Mouse (Mus musculus): ENCODE results near the gene Cd3e. TPM values are rescaled to one million over a fixed set of nuclear protein-coding genes. Genes with fewer than 3 reads are reported as not detected.

The Cd3e gene
- 0.15 and 0.19 TPM in 2 replicates for polyA plus RNA-seq (2015; fragmentation: Nextera tagmentation; extraction: Ambion mirVana)

DNA sequence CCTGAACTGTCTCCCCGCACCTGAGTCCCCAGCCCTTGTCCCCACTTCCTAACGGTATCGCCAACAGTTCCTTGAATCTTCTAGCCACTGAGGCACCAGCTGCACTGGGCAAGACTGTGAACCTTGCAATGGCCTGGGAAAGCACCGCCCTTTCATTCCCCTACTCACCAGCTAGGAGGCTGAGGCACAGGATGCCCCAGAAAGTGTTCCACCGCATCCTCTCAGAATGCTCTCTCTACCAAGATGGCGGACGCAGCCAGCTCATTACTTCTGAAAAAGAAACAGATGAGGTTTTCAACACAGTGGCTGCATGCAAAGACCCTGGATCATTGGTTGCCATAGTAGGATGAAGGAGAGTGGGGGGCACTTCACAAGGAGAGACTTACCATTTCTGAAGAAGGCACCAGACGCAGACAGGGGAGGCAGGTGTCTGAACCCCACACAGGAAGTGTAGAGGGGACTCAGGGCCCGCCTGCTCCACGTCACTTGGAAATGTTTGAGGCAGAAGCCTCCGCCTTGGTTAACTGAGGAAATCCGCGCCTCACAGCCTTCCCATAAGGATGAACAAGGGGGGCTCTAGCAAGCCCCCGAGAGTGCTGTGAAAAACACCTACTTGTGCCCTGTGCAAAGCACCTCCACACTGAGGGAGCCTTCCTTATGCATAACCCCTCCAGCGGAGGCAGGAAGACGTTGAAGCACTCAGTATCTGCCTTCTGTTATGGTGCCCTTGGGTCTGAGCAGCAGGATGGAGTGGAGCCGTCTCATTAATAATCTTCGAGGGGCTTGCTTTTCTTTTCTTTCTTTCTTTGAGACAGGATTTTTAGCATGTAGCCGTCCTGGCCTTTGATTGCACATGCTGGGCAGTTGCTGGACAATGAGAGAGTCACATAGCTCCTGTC is at the start of gene Cd3e:
Gene Cd3e (minus strand): TSS at position 448 of the 899 bp plus-strand sequence.
- 85% methylated on average over 19 of the region's 19 CpGs for WGBS

DNA sequence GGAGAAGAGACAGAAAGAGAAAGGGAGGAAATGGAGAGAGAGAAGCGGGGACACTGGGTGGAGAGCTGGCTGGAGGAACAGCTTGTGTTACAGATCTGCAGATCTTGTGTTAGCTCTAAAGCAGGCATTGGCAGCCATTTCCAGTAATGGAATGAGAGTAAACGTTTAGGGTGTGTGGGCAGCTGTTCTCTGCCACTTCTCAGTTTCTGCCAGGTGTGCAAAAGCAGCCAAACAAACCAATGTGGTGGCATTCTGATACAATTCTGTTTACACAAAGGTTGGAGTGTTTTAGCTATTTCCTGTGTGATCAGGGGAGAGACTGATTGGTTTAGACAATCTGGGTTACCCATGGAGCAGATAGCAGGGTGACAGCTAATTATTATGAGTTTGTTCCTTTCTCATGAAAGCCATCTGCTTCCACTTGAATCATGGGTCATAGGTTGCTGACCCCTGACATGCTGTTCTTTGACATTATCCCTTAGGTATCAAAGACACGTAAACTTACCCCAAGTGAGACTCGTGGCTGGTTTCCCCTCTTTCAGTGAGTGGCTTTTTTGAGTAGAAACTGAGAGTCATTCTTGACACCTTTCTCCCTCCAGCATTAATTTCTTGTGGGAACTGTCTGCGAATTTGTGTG is 49.0 kb upstream of the Cd3e start:
- H3K4me1 ChIP-seq (ENCODE audit: control insufficient read depth, insufficient read depth, low read depth, low read length): peaks cover 2% of the 10 kb centered on the region; the same call in 1 of the 2 replicates
- H3K27me3 ChIP-seq (replicated peaks; ENCODE audit: control insufficient read depth, insufficient read depth, low read length): peaks cover 12% of the 10 kb centered on the region
- no peak overlapping the region for H3K4me2 ChIP-seq (ENCODE audit: low read length)
- H3K27ac ChIP-seq (ENCODE audit: low read depth, low read length): no peak overlapping the region
- no peak overlapping the region for H3K9ac ChIP-seq (ENCODE audit: low read depth, low read length)
- WGBS: 61% methylated on average over 5 of the region's 5 CpGs
- no peak for ATAC-seq
- no peaks in the 10 kb centered on the region for H3K36me3 ChIP-seq (ENCODE audit: control insufficient read depth, insufficient read depth, low read length)
- H3K4me3 ChIP-seq (ENCODE audit: low read length): no peak overlapping the region
- no peaks in the 10 kb centered on the region for H3K9me3 ChIP-seq (ENCODE audit: control insufficient read depth, low read length)

More for the DNA sequence above, at the start of gene Cd3e:
- Histone ChIP-seq H3K9ac (ENCODE audit: low read depth, low read length) (no peak within 1 kb of the TSS), H3K4me1 (ENCODE audit: control insufficient read depth, insufficient read depth, low read depth, low read length) (no peaks in the 10 kb centered on the region), H3K36me3 (ENCODE audit: control insufficient read depth, insufficient read depth, low read length) (no peaks in the 10 kb centered on the region), H3K27ac (ENCODE audit: low read depth, low read length) (no peak within 1 kb of the TSS), H3K9me3 (ENCODE audit: control insufficient read depth, low read length) (no peaks in the 10 kb centered on the region), H3K4me2 (ENCODE audit: low read length) (no peak within 1 kb of the TSS), H3K4me3 (ENCODE audit: low read length) (no peak within 1 kb of the TSS), H3K27me3 (replicated peaks; ENCODE audit: control insufficient read depth, insufficient read depth, low read length) (no peaks in the 10 kb centered on the region)
- no peak for ATAC-seq

DNA sequence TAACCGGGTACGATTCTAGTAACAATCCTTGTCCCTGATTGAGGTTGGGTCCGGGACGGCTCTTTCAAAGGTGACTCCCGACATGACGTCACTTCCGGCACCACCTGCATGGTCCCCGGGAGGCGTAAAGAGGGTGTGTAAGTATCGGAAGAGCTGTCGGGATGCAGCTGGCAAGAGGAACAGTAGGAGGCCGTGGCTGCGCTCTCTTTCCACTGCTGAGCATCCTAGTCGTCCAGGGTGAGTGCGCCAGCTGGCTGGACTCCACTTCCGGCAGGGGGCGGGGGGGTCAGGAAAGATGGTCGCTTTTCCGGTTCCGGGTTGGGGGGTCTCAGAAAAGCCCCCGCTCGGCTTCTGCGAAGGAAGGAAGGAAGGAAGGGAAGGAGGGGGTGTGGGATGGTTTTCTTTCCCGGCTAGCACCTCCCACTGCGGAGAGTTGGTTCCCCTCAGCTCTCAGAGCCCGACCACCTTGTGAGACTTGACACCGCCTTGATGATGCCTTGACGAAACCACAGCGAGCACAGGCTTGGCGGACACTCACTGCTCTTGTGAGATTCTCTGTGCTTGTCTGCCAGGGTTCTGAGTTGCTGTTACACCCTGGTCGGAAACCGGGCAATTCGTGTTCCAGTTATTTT is 45.8 kb upstream of the Cd3e start, which contains the start of gene Mpzl3:
Gene Mpzl3 (plus strand): TSS at position 105 of the 632 bp plus-strand sequence.
- H3K9me3 ChIP-seq (ENCODE audit: control insufficient read depth, low read length): no peaks in the 10 kb centered on the region
- H3K4me1 ChIP-seq (ENCODE audit: control insufficient read depth, insufficient read depth, low read depth, low read length): peaks cover 2% of the 10 kb centered on the region; the same call in 1 of the 2 replicates
- H3K4me3 ChIP-seq (ENCODE audit: low read length): peak within 1 kb of the TSS; percentile 78
- under 1% methylated on average over 31 of the region's 33 CpGs for WGBS
- peak within 1 kb of the TSS; percentile 61 for H3K4me2 ChIP-seq (ENCODE audit: low read length)
- peak within 1 kb of the TSS; percentile 99 for H3K27ac ChIP-seq (ENCODE audit: low read depth, low read length)
- ATAC-seq: peak; percentile 99
- peaks cover 25% of the 10 kb centered on the region for H3K27me3 ChIP-seq (replicated peaks; ENCODE audit: control insufficient read depth, insufficient read depth, low read length)
- peak within 1 kb of the TSS; percentile 73 for H3K9ac ChIP-seq (ENCODE audit: low read depth, low read length)
- H3K36me3 ChIP-seq (ENCODE audit: control insufficient read depth, insufficient read depth, low read length): no peaks in the 10 kb centered on the region

DNA sequence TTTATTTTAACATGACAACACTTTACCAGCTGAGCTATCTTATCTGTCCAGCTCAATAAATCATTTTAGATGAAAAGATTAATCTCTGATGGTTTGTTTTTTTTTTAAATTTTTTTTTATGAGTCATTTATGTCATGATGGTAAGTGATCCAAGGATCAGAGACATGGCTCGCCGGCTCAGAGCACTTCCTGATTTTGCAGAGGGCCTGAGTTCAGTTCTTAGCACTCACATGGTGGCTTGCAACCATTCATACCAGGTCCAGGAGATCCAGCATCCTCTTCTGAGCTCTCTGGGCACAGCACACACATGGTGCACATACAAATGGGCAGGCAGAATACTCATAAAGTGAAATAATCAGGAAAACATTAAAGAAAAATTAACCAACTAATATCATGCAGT is 40.9 kb upstream of the Cd3e start:
- no peak for ATAC-seq
- Histone ChIP-seq H3K4me1 (ENCODE audit: control insufficient read depth, insufficient read depth, low read depth, low read length) (peaks cover 2% of the 10 kb centered on the region; the same call in 1 of the 2 replicates), H3K9me3 (ENCODE audit: control insufficient read depth, low read length) (no peaks in the 10 kb centered on the region), H3K9ac (ENCODE audit: low read depth, low read length) (no peak overlapping the region), H3K27me3 (replicated peaks; ENCODE audit: control insufficient read depth, insufficient read depth, low read length) (peaks cover 15% of the 10 kb centered on the region), H3K36me3 (ENCODE audit: control insufficient read depth, insufficient read depth, low read length) (no peaks in the 10 kb centered on the region), H3K4me2 (ENCODE audit: low read length) (no peak overlapping the region), H3K4me3 (ENCODE audit: low read length) (no peak overlapping the region), H3K27ac (ENCODE audit: low read depth, low read length) (no peak overlapping the region)
- 84% methylated on average over 2 of the region's 2 CpGs for WGBS

DNA sequence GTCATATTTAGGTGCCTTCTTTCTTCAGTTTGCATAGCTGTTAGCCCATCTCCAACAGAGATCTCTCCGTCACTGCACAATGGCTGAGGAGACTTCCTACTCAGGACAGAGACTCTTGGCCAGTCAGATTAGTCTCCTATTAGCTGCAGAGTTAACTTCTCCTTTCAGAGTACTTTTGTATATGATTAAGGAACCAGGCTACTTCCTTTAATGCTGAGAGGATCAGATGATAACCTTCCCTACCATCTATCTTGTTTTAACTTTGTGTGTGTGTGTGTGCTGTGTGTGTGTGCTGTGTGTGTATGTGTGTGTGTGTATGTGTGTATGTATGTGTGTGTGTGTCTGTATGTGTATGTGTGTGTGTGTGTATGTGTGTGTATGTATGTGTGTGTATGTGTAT is 40.3 kb upstream of the Cd3e start:
- no peaks in the 10 kb centered on the region for H3K9me3 ChIP-seq (ENCODE audit: control insufficient read depth, low read length)
- no peak overlapping the region for H3K9ac ChIP-seq (ENCODE audit: low read depth, low read length)
- WGBS: 90% methylated on average over 1 of the region's 1 CpGs
- no peak overlapping the region for H3K27ac ChIP-seq (ENCODE audit: low read depth, low read length)
- H3K4me1 ChIP-seq (ENCODE audit: control insufficient read depth, insufficient read depth, low read depth, low read length): peaks cover 2% of the 10 kb centered on the region; the same call in 1 of the 2 replicates
- no peak overlapping the region for H3K4me3 ChIP-seq (ENCODE audit: low read length)
- no peaks in the 10 kb centered on the region for H3K36me3 ChIP-seq (ENCODE audit: control insufficient read depth, insufficient read depth, low read length)
- H3K4me2 ChIP-seq (ENCODE audit: low read length): no peak overlapping the region
- no peak for ATAC-seq
- peaks cover 15% of the 10 kb centered on the region for H3K27me3 ChIP-seq (replicated peaks; ENCODE audit: control insufficient read depth, insufficient read depth, low read length)

DNA sequence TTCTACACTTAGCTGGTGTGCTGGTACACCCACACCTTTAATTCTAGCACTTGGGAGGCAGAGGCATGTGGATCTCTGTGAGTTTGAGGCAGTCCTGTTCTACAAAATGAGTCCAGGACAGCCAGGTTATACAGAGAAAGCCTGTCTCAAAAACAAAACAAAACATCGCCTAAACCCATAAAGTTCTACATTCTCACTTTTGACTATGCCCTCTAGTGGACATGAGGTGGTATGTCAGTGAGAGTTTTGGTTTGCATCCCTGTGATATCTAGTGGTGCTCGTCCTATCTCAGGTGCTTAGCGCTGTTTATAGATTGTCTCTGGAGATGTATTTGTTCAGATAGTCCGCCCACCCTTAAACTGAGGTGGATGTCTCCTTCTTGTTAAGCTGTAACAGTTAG is 39.1 kb upstream of the Cd3e start:
- no peak overlapping the region for H3K4me2 ChIP-seq (ENCODE audit: low read length)
- peaks cover 23% of the 10 kb centered on the region for H3K27me3 ChIP-seq (replicated peaks; ENCODE audit: control insufficient read depth, insufficient read depth, low read length)
- no peak overlapping the region for H3K9ac ChIP-seq (ENCODE audit: low read depth, low read length)
- no peak overlapping the region for H3K27ac ChIP-seq (ENCODE audit: low read depth, low read length)
- ATAC-seq: no peak
- no peak overlapping the region for H3K4me3 ChIP-seq (ENCODE audit: low read length)
- H3K36me3 ChIP-seq (ENCODE audit: control insufficient read depth, insufficient read depth, low read length): no peaks in the 10 kb centered on the region
- H3K9me3 ChIP-seq (ENCODE audit: control insufficient read depth, low read length): no peaks in the 10 kb centered on the region
- WGBS: 27% methylated on average over 4 of the region's 4 CpGs
- no peaks in the 10 kb centered on the region for H3K4me1 ChIP-seq (ENCODE audit: control insufficient read depth, insufficient read depth, low read depth, low read length)

DNA sequence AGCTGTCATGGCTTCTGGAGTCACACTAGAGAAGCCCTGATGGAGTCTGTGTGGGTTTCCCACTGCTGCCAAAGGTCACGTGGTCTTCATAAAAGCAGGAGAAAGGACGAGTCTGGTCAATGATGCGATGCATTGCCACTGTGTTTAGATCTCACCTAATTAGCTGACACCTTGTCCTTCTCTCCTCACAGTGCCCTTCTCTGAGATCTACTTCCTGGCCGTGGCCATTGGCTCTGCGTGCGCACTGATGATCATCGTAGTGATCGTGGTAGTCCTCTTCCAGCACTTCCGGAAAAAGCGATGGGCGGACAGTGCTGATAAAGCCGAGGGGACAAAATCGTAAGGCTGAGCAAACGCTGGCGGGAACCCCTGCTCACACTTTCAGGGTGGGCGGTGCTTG is 37.5 kb upstream of the Cd3e start:
- Histone ChIP-seq H3K9ac (ENCODE audit: low read depth, low read length) (no peak overlapping the region), H3K27me3 (replicated peaks; ENCODE audit: control insufficient read depth, insufficient read depth, low read length) (peaks cover 26% of the 10 kb centered on the region), H3K4me2 (ENCODE audit: low read length) (no peak overlapping the region), H3K27ac (ENCODE audit: low read depth, low read length) (no peak overlapping the region), H3K4me1 (ENCODE audit: control insufficient read depth, insufficient read depth, low read depth, low read length) (no peaks in the 10 kb centered on the region), H3K36me3 (ENCODE audit: control insufficient read depth, insufficient read depth, low read length) (no peaks in the 10 kb centered on the region), H3K4me3 (ENCODE audit: low read length) (no peak overlapping the region), H3K9me3 (ENCODE audit: control insufficient read depth, low read length) (no peaks in the 10 kb centered on the region)
- WGBS: 90% methylated on average over 16 of the region's 16 CpGs
- no peak for ATAC-seq

DNA sequence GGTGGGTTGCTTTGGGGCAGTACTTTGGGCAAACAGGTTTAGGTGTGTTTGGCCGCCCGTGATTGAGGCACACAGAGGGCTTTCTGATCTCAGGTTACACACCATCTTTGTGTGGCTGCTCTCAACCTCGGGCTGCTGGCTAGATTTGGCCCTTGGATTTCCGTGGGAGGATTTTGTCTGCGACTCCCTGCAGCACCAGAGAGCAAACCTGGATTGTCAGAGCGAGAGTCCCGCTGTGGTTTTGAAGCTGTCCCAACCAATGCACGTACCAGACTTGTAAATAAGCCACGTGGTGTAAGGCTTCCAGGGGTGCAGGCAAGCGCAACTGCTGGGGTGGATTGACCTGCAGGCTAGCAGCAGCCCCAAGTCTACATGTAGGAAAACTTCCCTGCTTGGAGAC is 33.5 kb upstream of the Cd3e start:
- Histone ChIP-seq H3K9ac (ENCODE audit: low read depth, low read length) (no peak overlapping the region), H3K36me3 (ENCODE audit: control insufficient read depth, insufficient read depth, low read length) (no peaks in the 10 kb centered on the region), H3K4me1 (ENCODE audit: control insufficient read depth, insufficient read depth, low read depth, low read length) (no peaks in the 10 kb centered on the region), H3K27me3 (replicated peaks; ENCODE audit: control insufficient read depth, insufficient read depth, low read length) (peaks cover 41% of the 10 kb centered on the region), H3K27ac (ENCODE audit: low read depth, low read length) (no peak overlapping the region), H3K4me3 (ENCODE audit: low read length) (no peak overlapping the region), H3K4me2 (ENCODE audit: low read length) (no peak overlapping the region), H3K9me3 (ENCODE audit: control insufficient read depth, low read length) (no peaks in the 10 kb centered on the region)
- no peak for ATAC-seq
- under 1% methylated on average over 10 of the region's 10 CpGs for WGBS

Data from hindbrain, embryonic 16.5 days (tissue).